Mouse (Mus musculus) heart, postnatal 0 days (tissue): ENCODE measurements around the gene Zic4.

Experiments
- CTCF ChIP-seq: IDR thresholded peaks from 2 replicates; pipeline ENCODE4 v1.5.1; 2016; ENCODE audit warnings: antibody characterized with exemption, control low read depth, low read depth
- EP300 ChIP-seq: IDR thresholded peaks from 2 replicates; pipeline ENCODE4 v1.6.1; 2016; ENCODE audit warnings: antibody characterized with exemption, low read depth

DNA sequence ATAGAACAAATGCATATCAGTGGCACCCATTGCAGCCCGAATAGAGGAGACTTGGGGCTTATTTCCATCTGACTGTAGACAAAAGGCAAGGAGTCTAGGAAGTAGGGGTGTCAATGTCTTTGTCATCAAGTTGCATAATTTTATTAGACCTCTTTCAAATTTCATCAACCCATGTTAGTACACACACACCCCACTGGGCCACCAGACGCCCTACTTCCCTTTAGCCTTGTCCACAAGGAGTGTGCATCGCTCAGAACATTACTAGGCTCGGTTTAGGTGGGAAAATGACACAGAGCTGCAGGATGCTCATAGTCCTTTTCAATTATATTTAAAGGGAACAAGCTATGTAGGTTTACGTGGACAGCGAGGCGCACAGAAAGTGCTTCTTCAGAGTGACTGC lies 37.8 kb downstream of the Zic4 start:
- TF ChIP-seq CTCF: no peak
- TF ChIP-seq EP300: no peak
